Mouse (Mus musculus) gastrocnemius, adult 2 months (tissue): ENCODE results near the gene Ube2o. TPM values are rescaled to one million over a fixed set of nuclear protein-coding genes. Genes with fewer than 3 reads are reported as not detected.

Experiments used
- DNase-seq: peaks from one replicate; pipeline ENCODE4 v3.0.0; 2022
- H3K27ac ChIP-seq: fragments of 200-600 bp; 2 replicates; pipeline ENCODE4 v1.8.1; 2022; ENCODE audit warnings: mild to moderate bottlenecking
- H3K4me3 ChIP-seq: fragments of 200-600 bp; 2 replicates; pipeline ENCODE4 v1.8.1; 2022; ENCODE audit warnings: mild to moderate bottlenecking, moderate library complexity
- CTCF ChIP-seq: fragments of 200-600 bp; IDR thresholded peaks from 2 replicates; pipeline ENCODE4 v1.8.1; 2022; ENCODE audit warnings: antibody characterized with exemption, mild to moderate bottlenecking, moderate library complexity
- intact Hi-C: fragments of 180-260 bp; cut with DNase I; formaldehyde crosslinking; loops from one replicate; pipeline ENCODE4 v1.15.1; 2025
- total RNA-seq, 2 experiments: library from RNA; stranded (reverse); gene quantifications; 2 replicates each; pipeline ENCODE4 v1.2.3; 2021

Ube2o gene
- total RNA-seq, 2 experiments from 2014 or later = 19.4 to 22.9 TPM

DNA sequence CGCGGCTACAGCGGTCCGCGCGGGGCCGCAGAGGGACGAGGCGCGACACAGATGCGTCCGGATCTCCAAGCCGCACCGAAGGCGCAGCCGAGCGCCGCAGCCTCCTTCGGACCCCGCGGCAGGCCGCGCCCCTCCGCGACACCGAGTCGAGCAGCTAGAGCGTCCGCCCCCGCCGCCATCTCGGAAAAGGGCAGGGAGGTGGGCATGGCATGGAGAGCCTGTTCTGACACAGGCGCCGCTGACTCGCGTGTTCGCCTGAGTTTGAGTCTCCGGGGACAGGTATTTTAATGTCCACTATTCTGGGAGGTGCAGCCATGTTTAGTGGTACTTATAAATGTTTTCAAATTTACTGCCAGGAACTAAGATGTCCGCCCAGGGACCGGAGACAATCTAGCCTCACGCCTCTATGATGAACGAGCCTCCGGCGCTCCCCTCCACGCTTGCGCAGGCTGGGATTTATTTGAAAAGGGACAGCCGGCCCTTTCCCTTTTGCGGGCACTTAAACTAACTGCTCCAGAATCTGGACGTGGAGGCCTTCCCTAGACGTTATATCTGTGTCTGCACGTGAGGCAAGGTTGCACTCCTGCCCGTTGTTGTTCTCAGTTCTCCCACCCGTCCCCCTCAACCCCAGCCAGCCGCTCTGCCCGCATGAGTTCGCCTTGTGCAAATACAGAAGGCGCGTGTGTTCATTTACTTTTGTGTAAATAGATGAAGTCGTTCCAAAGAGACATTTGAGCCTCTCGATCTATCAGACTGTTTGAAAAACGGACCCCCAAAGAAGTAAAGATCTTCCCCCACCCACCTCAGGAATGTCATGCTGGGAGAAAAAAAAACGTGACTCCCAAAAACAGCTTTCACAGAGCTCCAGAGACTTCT is 90.8 kb downstream of the Ube2o start:
- TF ChIP-seq CTCF = no peak
- peak overlapping the region; percentile 98 for H3K27ac ChIP-seq
- DNase-seq = peak; percentile 94
- intact Hi-C loops = no loop called here
- H3K4me3 ChIP-seq = peak overlapping the region; percentile 85

DNA sequence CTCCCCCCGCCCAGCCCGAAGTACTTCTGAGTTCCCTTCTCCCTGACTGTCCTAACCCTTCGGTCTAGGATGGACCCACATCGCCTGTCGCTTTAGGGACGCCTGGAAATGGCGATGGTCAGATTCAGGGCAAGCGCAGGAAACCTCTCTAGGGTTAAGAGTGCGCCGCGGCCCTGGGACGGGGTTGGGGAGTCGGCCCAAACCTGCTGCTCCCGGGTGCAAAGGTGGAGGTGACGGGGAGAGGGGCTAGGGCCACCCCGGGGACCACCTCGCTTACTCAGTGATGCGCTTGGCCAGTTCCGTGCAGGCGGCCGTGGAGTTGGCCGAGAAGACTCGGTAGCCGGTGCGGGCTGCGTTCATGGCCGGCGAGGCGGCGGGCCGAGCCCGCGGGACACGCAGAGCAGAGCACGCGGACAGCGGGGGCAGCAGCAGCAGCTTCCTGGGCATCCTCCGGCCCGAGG is 91.4 kb downstream of the Ube2o start:
- intact Hi-C loops = no loop called here
- H3K4me3 ChIP-seq = peak overlapping the region; percentile 85
- DNase-seq = no peak
- no peak for TF ChIP-seq CTCF
- H3K27ac ChIP-seq = peak overlapping the region; percentile 98

DNA sequence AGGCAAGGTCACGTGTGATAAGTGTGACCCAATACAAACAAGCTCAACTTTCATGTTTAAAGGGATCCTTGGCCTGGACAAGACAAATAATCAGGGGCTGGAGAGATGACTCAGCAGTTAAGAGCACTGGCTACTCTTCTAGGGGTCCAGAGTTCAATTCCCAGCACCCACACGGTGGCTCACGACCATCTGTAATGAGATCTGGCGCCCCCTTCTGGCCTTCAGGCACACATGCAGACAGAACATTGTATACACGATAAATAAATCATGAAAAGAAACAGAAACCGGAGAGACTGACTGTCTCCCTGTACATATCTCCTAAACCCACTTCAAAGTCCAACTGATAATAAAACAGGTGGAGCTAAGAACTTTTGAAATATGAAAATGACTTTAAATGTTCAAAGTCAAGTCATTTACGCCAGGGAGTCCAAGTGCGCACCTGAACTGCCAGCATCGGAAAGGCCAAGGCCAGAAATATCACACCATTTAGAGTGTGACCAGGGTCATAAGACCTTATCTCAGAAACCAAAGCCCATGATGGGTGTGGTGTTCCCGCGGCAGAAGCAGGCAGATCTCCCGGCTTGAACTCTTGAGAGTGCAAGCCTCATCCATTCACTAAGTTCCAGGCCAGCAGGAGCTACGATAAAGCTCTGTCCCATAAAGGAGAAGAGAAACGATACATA is 92.4 kb downstream of the Ube2o start:
- H3K27ac ChIP-seq = peak overlapping the region; percentile 98; the same call in 1 of the 2 replicates
- intact Hi-C loops = no loop called here
- TF ChIP-seq CTCF = peak; percentile 47

DNA sequence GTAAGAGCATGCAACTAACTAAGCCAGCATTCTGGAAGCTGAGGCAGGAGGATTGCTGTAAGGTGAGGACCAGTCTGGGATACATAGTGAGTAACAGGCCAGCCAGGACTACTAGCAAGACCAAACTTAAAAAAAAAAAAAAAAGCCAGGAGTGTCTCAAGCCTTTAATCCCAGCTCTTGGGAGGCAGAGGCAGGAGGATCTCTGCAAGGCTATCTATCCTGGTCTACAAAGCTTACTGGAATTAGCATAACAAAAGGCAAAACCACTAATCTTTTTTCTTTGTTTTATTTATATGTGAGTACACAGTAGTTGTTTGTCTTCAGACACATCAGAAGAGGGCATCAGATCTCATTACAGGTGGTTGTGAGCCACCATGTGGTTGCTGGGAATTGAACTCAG is 93.0 kb downstream of the Ube2o start:
- no peak for TF ChIP-seq CTCF

More for the DNA sequence above, 92.4 kb downstream of the Ube2o start:
- peak overlapping the region; percentile 85 for H3K4me3 ChIP-seq
- DNase-seq = no peak

More for the DNA sequence above, 93.0 kb downstream of the Ube2o start:
- no peak overlapping the region for H3K27ac ChIP-seq
- no peak overlapping the region for H3K4me3 ChIP-seq
- intact Hi-C loops = no loop called here
- no peak for DNase-seq

Other genes starting within 250 kb of the Ube2o start
- gene Foxj1, start 246.0 kb downstream of the Ube2o start, total RNA-seq = under 1 TPM in 1 of 2 experiments, not detected in 1; 0.14 TPM
- 10 to 100 TPM; 24.3 to 32.0 TPM for gene Rnf157, start 168.4 kb downstream of the Ube2o start, total RNA-seq
- gene Ubald2, start 147.4 kb downstream of the Ube2o start, total RNA-seq = 10 to 100 TPM; 38.7 to 50.9 TPM
- under 1 TPM in 1 of 2 experiments, not detected in 1; 0.06 TPM for gene Qrich2, start 115.2 kb downstream of the Ube2o start, total RNA-seq
- gene Prpsap1, start 87.2 kb downstream of the Ube2o start, total RNA-seq = 10 to 100 TPM; 14.2 to 15.1 TPM
- gene Sphk1, start 50.5 kb downstream of the Ube2o start, total RNA-seq = 1 to 10 TPM in 1 of 2 experiments, under 1 TPM in 1; 0.36 to 1.7 TPM
- not detected for gene Aanat, start 5.0 kb upstream of the Ube2o start, total RNA-seq
- gene Rhbdf2, start 45.6 kb upstream of the Ube2o start, total RNA-seq = 10 to 100 TPM; 11.6 to 14.4 TPM
- gene Prcd, start 72.1 kb upstream of the Ube2o start, total RNA-seq = 1 to 10 TPM in 1 of 2 experiments, not detected in 1; 1.0 TPM
- 10 to 100 TPM in 1 of 2 experiments, 1 to 10 TPM in 1; 9.6 to 14.7 TPM for gene Cygb, start 72.9 kb upstream of the Ube2o start, total RNA-seq
- not detected for gene St6galnac1, start 194.1 kb upstream of the Ube2o start, total RNA-seq
- gene Mxra7, start 246.6 kb upstream of the Ube2o start, total RNA-seq = 10 to 100 TPM in 1 of 2 experiments, 1 to 10 TPM in 1; 6.7 to 12.7 TPM